14 mouse cellular contexts compared by ENCODE assay signal in genomic region chr1:74329899-74330431, GRCm38 (mm10). TPM values are rescaled to one million over a fixed set of nuclear protein-coding genes. Genes with fewer than 3 reads are reported as not detected.
A peak's percentile ranks its signal among the peaks of the same experiment; 100 is the strongest.
DNase-seq lines count a peak whose midpoint lies in the region; ATAC-seq lines count a peak whose summit lies in the region.
"Had no signal": no experiment of that assay in that cellular context is flagged by ENCODE, and none has a peak within 500 bp of the region (broad histone marks: within the 10 kb centered on the region; RNA-seq: fewer than 3 reads in every experiment).

No protein-coding gene starts in this region.

- H3K4me3 ChIP-seq in heart, embryonic 15.5 days = no peak overlapping the region
- H3K4me3 ChIP-seq in midbrain, embryonic 14.5 days (replicated peaks; ENCODE audit: low read depth, low read length) = no peak overlapping the region
- no peak overlapping the region for H3K4me3 ChIP-seq in midbrain, embryonic 13.5 days (replicated peaks)
- no peak overlapping the region for H3K4me3 ChIP-seq in kidney, embryonic 16.5 days (ENCODE audit: low read length)
- H3K4me3 ChIP-seq in stomach, embryonic 16.5 days (replicated peaks; ENCODE audit: low read length) = no peak overlapping the region
- H3K4me3 ChIP-seq: neural tube, embryonic 13.5 days had no signal

- no peaks in the 10 kb centered on the region for H3K36me3 ChIP-seq in heart, embryonic 15.5 days
- H3K36me3 ChIP-seq in midbrain, embryonic 14.5 days (ENCODE audit: control insufficient read depth, insufficient read depth, low read length) = no peaks in the 10 kb centered on the region
- peaks cover 6% of the 10 kb centered on the region for H3K36me3 ChIP-seq in midbrain, embryonic 13.5 days
- no peaks in the 10 kb centered on the region for H3K36me3 ChIP-seq in kidney, embryonic 16.5 days (ENCODE audit: insufficient read depth, low read length)
- no peaks in the 10 kb centered on the region for H3K36me3 ChIP-seq in stomach, embryonic 16.5 days (ENCODE audit: control insufficient read depth, insufficient read depth, low read length)

- H3K9ac ChIP-seq in heart, embryonic 15.5 days = no peak overlapping the region
- H3K9ac ChIP-seq in midbrain, embryonic 14.5 days (replicated peaks; ENCODE audit: low read length) = no peak overlapping the region
- no peak overlapping the region for H3K9ac ChIP-seq in midbrain, embryonic 13.5 days (replicated peaks)
- H3K9ac ChIP-seq in kidney, embryonic 16.5 days (replicated peaks; ENCODE audit: low read length) = no peak overlapping the region
- no peak overlapping the region for H3K9ac ChIP-seq in stomach, embryonic 16.5 days (ENCODE audit: low read length)
- H3K9ac ChIP-seq: hindbrain, embryonic 14.5 days; neural tube, embryonic 13.5 days had no signal

- 72% methylated on average over 7 of the region's 7 CpGs for WGBS in heart, embryonic 15.5 days
- WGBS in midbrain, embryonic 14.5 days = 83% methylated on average over 7 of the region's 7 CpGs
- 80% methylated on average over 7 of the region's 7 CpGs for WGBS in midbrain, embryonic 13.5 days
- 78% methylated on average over 7 of the region's 7 CpGs for WGBS in kidney, embryonic 16.5 days
- 59% methylated on average over 7 of the region's 7 CpGs for WGBS in stomach, embryonic 16.5 days

- peak overlapping the region; percentile 87; the same call in 1 of the 2 replicates for H3K27ac ChIP-seq in heart, embryonic 15.5 days
- 0 out of 2 replicates have a peak overlapping the region, but pooled peaks have one; percentile 4 for H3K27ac ChIP-seq in midbrain, embryonic 14.5 days (replicated peaks; ENCODE audit: low read depth, low read length)
- H3K27ac ChIP-seq in midbrain, embryonic 13.5 days = no peak overlapping the region; the same call in 1 of the 2 replicates
- peak overlapping the region; percentile 79 for H3K27ac ChIP-seq in kidney, embryonic 16.5 days (ENCODE audit: low read length)
- H3K27ac ChIP-seq in stomach, embryonic 16.5 days (ENCODE audit: low read length) = peak overlapping the region; percentile 77
- H3K27ac ChIP-seq: hindbrain, embryonic 14.5 days had no signal

- no peak for ATAC-seq in heart, embryonic 15.5 days (replicated peaks; ENCODE audit: insufficient number of reproducible peaks, insufficient read depth, low FRiP score, low read depth)
- ATAC-seq in midbrain, embryonic 14.5 days (ENCODE audit: low FRiP score, low TSS enrichment) = no peak
- no peak for ATAC-seq in midbrain, embryonic 13.5 days
- no peak for ATAC-seq in kidney, embryonic 16.5 days (ENCODE audit: low FRiP score, low TSS enrichment)
- no peak for ATAC-seq in stomach, embryonic 16.5 days (ENCODE audit: insufficient read depth, low FRiP score)

- H3K4me2 ChIP-seq in heart, embryonic 15.5 days = no peak overlapping the region
- no peak overlapping the region for H3K4me2 ChIP-seq in midbrain, embryonic 14.5 days (ENCODE audit: low read length)
- no peak overlapping the region for H3K4me2 ChIP-seq in midbrain, embryonic 13.5 days (replicated peaks)
- no peak overlapping the region for H3K4me2 ChIP-seq in kidney, embryonic 16.5 days (replicated peaks; ENCODE audit: low read depth, low read length)
- no peak overlapping the region for H3K4me2 ChIP-seq in stomach, embryonic 16.5 days (ENCODE audit: low read depth, low read length)
- H3K4me2 ChIP-seq: hindbrain, embryonic 14.5 days; neural tube, embryonic 13.5 days had no signal

- no peaks in the 10 kb centered on the region for H3K9me3 ChIP-seq in heart, embryonic 15.5 days (replicated peaks)
- no peaks in the 10 kb centered on the region for H3K9me3 ChIP-seq in midbrain, embryonic 14.5 days (ENCODE audit: control insufficient read depth, low read length)
- no peaks in the 10 kb centered on the region for H3K9me3 ChIP-seq in midbrain, embryonic 13.5 days
- no peaks in the 10 kb centered on the region for H3K9me3 ChIP-seq in kidney, embryonic 16.5 days (ENCODE audit: low read length)
- no peaks in the 10 kb centered on the region for H3K9me3 ChIP-seq in stomach, embryonic 16.5 days (replicated peaks; ENCODE audit: control insufficient read depth, low read length)
- H3K9me3 ChIP-seq: neural tube, embryonic 13.5 days had no signal

- H3K4me1 ChIP-seq in heart, embryonic 15.5 days (replicated peaks) = peaks cover 44% of the 10 kb centered on the region
- H3K4me1 ChIP-seq in midbrain, embryonic 14.5 days (ENCODE audit: control insufficient read depth, insufficient read depth, low read length) = peaks cover 12% of the 10 kb centered on the region
- peaks cover 33% of the 10 kb centered on the region for H3K4me1 ChIP-seq in midbrain, embryonic 13.5 days (replicated peaks)
- H3K4me1 ChIP-seq in kidney, embryonic 16.5 days (ENCODE audit: insufficient read depth, low read length) = peaks cover 35% of the 10 kb centered on the region
- peaks cover 25% of the 10 kb centered on the region for H3K4me1 ChIP-seq in stomach, embryonic 16.5 days (ENCODE audit: control insufficient read depth, insufficient read depth, low read length)

- DNase-seq in heart, adult 8-10 months (ENCODE audit: low spot score) = no peak
- peak; percentile 42 for DNase-seq in midbrain, embryonic 14.5 days
- no peak for DNase-seq in thymus, postnatal 25 days
- DNase-seq in yolk sac, embryonic 10.5 days (ENCODE audit: low spot score) = no peak
- DNase-seq: adrenal gland, adult 2 months; gastrocnemius, postnatal 36 days; layer of hippocampus, postnatal 36 days; right cerebral cortex, postnatal 14 days had no signal

- H3K27me3 ChIP-seq in heart, embryonic 15.5 days = no peaks in the 10 kb centered on the region
- H3K27me3 ChIP-seq in midbrain, embryonic 14.5 days (ENCODE audit: control insufficient read depth, insufficient read depth, low read length) = no peaks in the 10 kb centered on the region
- H3K27me3 ChIP-seq in midbrain, embryonic 13.5 days = no peaks in the 10 kb centered on the region
- no peaks in the 10 kb centered on the region for H3K27me3 ChIP-seq in kidney, embryonic 16.5 days (ENCODE audit: insufficient read depth, low read length)
- H3K27me3 ChIP-seq in stomach, embryonic 16.5 days (ENCODE audit: control insufficient read depth, insufficient read depth, low read length) = no peaks in the 10 kb centered on the region
- H3K27me3 ChIP-seq: neural tube, embryonic 13.5 days had no signal

RNA-seq across cellular contexts. Expression of gene Tmbim1, which starts 24.5 kb away (rescaled TPM):
- polyA plus RNA-seq in heart, embryonic 15.5 days (2015; fragmentation: Nextera tagmentation; extraction: Ambion mirVana) = 44.9 and 48.1 TPM in 2 replicates
- total RNA-seq in heart, adult 8-10 months (2022) = 10 to 100 TPM; 40.4 to 45.1 (median 44.2) TPM
- polyA plus RNA-seq in midbrain, embryonic 14.5 days (2014; fragmentation: Nextera tagmentation; extraction: Ambion mirVana) = 3.8 and 5.6 TPM in 2 replicates
- polyA plus RNA-seq in midbrain, embryonic 13.5 days (2015; fragmentation: Nextera tagmentation; extraction: Ambion mirVana) = 6.3 and 7.1 TPM in 2 replicates
- polyA plus RNA-seq in kidney, embryonic 16.5 days (2015; fragmentation: Nextera tagmentation; extraction: Ambion mirVana) = 33.5 and 35.1 TPM in 2 replicates
- 105 and 150 TPM in 2 replicates for polyA plus RNA-seq in stomach, embryonic 16.5 days (2015; fragmentation: Nextera tagmentation; extraction: Ambion mirVana)

RNA-seq across cellular contexts. Expression of gene Catip, which starts 31.9 kb away (rescaled TPM):
- 0.38 and 0.39 TPM in 2 replicates for polyA plus RNA-seq in heart, embryonic 15.5 days (2015; fragmentation: Nextera tagmentation; extraction: Ambion mirVana)
- total RNA-seq in heart, adult 8-10 months (2022) = under 1 TPM; 0.17 to 0.37 (median 0.25) TPM
- 0.30 and 0.57 TPM in 2 replicates for polyA plus RNA-seq in midbrain, embryonic 14.5 days (2014; fragmentation: Nextera tagmentation; extraction: Ambion mirVana)
- 0.41 and 0.62 TPM in 2 replicates for polyA plus RNA-seq in midbrain, embryonic 13.5 days (2015; fragmentation: Nextera tagmentation; extraction: Ambion mirVana)
- polyA plus RNA-seq in kidney, embryonic 16.5 days (2015; fragmentation: Nextera tagmentation; extraction: Ambion mirVana) = 0.50 and 0.53 TPM in 2 replicates
- 0.66 and 0.77 TPM in 2 replicates for polyA plus RNA-seq in stomach, embryonic 16.5 days (2015; fragmentation: Nextera tagmentation; extraction: Ambion mirVana)

RNA-seq across cellular contexts. Expression of gene Slc11a1, which starts 45.0 kb away (rescaled TPM):
- polyA plus RNA-seq in heart, embryonic 15.5 days (2015; fragmentation: Nextera tagmentation; extraction: Ambion mirVana) = 3.6 and 5.4 TPM in 2 replicates
- 1 to 10 TPM; 3.9 to 6.6 (median 5.1) TPM for total RNA-seq in heart, adult 8-10 months (2022)
- polyA plus RNA-seq in midbrain, embryonic 14.5 days (2014; fragmentation: Nextera tagmentation; extraction: Ambion mirVana) = 0.51 and 2.7 TPM in 2 replicates
- 0.94 and 2.9 TPM in 2 replicates for polyA plus RNA-seq in midbrain, embryonic 13.5 days (2015; fragmentation: Nextera tagmentation; extraction: Ambion mirVana)
- polyA plus RNA-seq in kidney, embryonic 16.5 days (2015; fragmentation: Nextera tagmentation; extraction: Ambion mirVana) = 4.5 and 5.4 TPM in 2 replicates
- polyA plus RNA-seq in stomach, embryonic 16.5 days (2015; fragmentation: Nextera tagmentation; extraction: Ambion mirVana) = 7.7 and 8.7 TPM in 2 replicates

RNA-seq across cellular contexts. Expression of gene Pnkd, which starts 45.2 kb away (rescaled TPM):
- polyA plus RNA-seq in heart, embryonic 15.5 days (2015; fragmentation: Nextera tagmentation; extraction: Ambion mirVana) = 276 and 288 TPM in 2 replicates
- total RNA-seq in heart, adult 8-10 months (2022) = 100 to 1,000 TPM; 125 to 142 (median 135) TPM
- polyA plus RNA-seq in midbrain, embryonic 14.5 days (2014; fragmentation: Nextera tagmentation; extraction: Ambion mirVana) = 99.0 and 107 TPM in 2 replicates
- 81.5 and 92.2 TPM in 2 replicates for polyA plus RNA-seq in midbrain, embryonic 13.5 days (2015; fragmentation: Nextera tagmentation; extraction: Ambion mirVana)
- polyA plus RNA-seq in kidney, embryonic 16.5 days (2015; fragmentation: Nextera tagmentation; extraction: Ambion mirVana) = 149 and 156 TPM in 2 replicates
- polyA plus RNA-seq in stomach, embryonic 16.5 days (2015; fragmentation: Nextera tagmentation; extraction: Ambion mirVana) = 108 and 119 TPM in 2 replicates

RNA-seq across cellular contexts. Expression of gene Aamp, which starts 45.4 kb away (rescaled TPM):
- 168 and 209 TPM in 2 replicates for polyA plus RNA-seq in heart, embryonic 15.5 days (2015; fragmentation: Nextera tagmentation; extraction: Ambion mirVana)
- 100 to 1,000 TPM in 2 of 4 experiments, 10 to 100 TPM in 2; 95.4 to 107 (median 99.6) TPM for total RNA-seq in heart, adult 8-10 months (2022)
- polyA plus RNA-seq in midbrain, embryonic 14.5 days (2014; fragmentation: Nextera tagmentation; extraction: Ambion mirVana) = 184 and 205 TPM in 2 replicates
- polyA plus RNA-seq in midbrain, embryonic 13.5 days (2015; fragmentation: Nextera tagmentation; extraction: Ambion mirVana) = 198 and 203 TPM in 2 replicates
- 322 and 350 TPM in 2 replicates for polyA plus RNA-seq in kidney, embryonic 16.5 days (2015; fragmentation: Nextera tagmentation; extraction: Ambion mirVana)
- 227 and 252 TPM in 2 replicates for polyA plus RNA-seq in stomach, embryonic 16.5 days (2015; fragmentation: Nextera tagmentation; extraction: Ambion mirVana)
